Mouse (Mus musculus): ENCODE data around the gene Myo10.
A peak's percentile ranks its signal among the peaks of the same experiment; 100 is the strongest.

The Myo10 gene

DNA sequence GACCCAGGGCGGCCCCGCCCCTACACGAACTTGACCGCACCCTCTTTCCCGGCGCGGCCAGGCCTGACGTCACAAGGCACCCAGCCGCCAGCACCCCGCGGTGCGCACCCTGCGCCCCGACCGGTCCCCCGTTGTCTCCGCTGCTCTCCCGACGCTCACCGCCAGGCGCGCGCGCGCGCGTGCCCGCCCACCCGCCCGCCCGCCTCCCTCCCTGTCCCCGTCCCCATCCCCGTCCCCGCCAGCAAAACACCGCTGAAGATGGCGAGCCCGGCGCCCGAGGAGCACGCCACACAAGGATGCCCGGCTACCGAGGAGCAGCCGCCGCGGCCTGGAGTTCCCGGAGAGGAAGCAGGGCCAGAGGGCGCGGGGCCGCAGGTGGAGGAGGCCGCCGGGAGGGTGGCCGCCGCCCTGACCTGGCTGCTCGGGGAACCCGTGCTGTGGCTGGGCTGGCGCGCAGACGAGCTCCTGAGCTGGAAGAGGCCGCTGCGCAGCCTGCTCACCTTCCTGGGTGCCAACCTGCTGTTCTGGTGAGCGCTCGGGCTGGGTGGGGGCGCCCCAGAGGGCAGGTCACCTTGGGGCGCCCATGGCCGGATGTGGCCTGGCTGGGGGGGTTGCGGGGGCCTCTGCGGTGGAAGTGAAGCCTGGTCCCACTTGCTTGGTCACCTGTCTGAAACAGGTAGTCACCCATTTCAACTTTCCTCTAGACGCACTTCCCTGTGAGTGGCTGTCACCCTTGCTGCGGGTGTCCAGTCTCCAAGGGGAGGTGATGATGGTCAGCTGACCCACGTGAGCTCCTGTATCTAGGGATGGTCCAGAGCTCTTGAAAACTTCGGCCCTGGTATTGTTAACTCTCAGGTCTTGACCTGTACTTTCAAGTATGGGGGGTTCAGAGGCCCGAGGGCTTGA, 221.0 kb downstream of the Myo10 start, which contains the start of gene Retreg1:
TSS of gene Retreg1 (plus strand) at position 95 of the 906 bp plus-strand sequence.
- peak; percentile 91 for DNase-seq (ENCODE audit: low read depth, low spot score)

DNA sequence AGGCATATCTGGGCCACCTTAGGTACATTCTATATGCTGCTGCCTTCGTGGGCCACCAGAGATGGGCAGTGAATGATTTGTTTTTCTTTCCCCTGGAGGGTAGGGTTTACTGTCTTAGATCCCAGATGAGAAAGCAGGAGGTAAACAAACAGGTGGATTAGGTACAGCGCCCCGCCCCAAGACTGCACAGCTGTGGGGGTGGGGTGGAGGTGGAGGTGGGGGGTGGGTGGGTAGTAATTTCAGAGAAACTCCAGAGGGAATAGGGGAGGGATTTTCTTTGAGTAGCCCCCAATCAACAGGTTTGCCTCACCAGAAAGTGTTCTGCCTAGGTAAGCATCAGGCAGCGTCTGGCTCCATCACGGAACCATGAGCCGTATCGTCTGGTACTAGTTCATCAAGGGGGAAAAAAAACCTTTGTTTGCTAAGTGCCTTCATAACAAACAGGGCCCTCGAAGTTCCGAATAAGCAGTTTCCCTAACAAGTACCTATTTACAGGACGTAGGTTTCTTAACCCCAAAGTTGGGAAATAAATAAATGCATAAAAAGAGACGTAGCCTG, 221.8 kb downstream of the Myo10 start:
- DNase-seq (ENCODE audit: low read depth, low spot score) = no peak

DNA sequence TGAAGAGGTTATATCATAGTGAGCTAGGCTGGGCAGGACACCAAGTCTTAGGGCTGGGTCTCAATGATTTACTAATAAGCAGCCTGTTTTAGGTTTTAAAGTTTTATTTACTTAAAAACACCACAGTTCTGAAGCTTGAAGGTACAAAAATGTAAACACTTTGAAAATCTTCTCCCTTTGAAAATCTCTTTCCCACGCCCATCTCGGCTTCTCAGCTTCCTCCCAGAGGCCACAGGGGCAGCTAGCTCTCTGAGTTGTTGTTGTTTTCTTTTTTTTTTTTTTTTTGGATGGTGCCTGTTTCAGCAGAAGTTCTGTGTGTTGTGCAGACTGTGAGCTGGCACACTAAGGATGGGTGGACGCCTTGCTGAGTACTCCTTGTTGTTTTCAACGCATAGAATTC, 222.4 kb downstream of the Myo10 start:
- no peak for DNase-seq (ENCODE audit: low read depth, low spot score)

DNA sequence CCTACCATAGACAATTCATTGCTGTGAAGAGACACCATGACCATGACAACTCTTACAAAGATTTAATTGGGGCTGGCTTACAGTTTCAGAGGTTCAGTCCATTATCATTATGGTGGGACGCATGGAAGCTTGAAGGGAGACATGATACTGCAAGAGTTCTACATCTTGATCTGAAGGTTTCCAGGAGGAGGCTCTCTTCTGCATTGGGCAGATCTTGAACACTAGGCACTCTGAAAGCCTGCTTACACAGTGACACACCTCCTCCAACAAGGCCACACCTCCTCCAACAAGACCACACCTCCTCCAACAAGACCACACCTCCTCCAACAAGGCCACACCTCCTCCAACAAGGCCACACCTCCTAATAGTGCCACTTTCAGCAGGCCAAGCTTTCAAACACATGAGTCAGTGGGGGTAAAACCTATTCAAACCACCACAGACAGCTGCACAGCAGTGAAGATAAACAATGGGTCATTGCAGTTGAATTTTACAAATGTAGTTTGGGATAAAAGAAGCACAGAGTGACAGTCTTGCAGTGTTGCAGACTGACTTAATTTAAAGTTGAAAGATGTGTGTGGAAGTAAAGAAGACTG, 225.3 kb downstream of the Myo10 start:
- DNase-seq (ENCODE audit: low read depth, low spot score) = no peak

DNA sequence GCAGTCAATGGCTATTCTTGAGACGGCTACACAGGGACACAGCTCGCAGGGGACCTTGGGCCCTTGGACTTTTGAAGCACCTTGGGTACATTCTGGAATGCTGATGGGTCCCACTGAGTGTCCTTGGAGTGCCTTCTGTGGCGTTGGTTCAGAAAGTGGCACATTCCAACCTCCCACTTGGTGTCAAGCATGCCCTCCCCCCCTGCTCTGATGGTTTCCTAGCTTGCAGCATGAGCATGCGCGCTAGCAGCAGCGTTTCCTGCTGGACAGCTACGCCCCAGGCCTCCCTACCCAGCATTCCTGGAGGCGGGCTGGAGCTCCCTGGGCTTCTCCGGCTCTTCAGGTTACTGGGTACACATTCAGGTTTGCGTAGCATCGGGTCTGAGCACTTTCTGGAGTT, 228.2 kb downstream of the Myo10 start:
- DNase-seq (ENCODE audit: low read depth, low spot score) = no peak

DNA sequence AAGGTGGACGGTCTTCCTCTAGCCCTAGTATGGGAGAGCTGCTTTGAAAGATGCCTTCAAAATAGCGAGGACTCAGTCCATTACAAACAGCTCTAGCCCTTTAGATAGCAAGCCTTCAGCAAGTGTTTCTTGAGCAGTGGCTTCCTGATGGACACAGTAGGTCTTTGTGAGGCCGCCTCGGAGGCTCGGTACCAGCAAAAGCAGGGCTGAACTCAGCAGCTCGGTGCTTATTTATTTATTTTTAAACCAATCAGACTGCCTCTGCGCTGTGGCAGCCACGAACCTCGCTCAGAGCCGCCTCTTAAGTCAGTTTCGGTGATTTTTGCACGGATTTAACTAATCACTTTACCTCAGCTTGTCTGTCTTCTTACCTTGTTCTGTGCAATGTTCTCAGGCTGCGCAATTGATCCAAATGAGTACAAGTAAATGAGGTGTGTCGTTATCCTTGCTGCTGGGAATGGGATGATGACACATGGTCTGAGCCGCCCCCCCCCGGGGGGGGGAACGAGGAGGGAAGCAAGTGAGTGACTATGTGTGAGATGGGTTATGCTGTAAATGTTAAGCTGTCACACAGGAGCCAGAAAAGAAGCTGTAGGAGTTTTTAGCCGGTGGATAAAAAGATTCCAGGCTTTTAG, 232.1 kb downstream of the Myo10 start:
- no peak for DNase-seq (ENCODE audit: low read depth, low spot score)

DNA sequence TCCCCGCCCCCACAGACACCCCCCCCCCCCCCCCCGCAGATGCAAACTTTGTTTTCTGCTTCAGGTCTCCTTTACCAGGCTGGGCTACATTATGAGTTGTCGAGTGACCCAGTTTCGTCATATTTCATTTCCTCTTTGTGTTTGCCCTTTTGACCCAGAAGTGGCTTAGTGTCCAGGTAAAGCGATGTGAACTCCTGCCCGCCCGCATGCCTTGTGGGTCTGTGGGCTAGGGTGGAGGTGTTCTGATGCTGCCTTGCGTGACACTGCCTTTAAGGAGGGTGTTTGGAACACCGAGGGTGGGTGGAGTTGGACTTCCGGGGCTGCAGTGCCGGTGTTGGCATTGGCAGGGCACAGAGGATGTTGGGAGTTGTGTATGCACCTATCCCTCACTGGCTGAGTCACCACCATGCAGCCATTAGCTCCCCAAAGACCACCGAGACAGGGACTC, 236.3 kb downstream of the Myo10 start:
- peak; percentile 77 for DNase-seq (ENCODE audit: low read depth, low spot score)

DNA sequence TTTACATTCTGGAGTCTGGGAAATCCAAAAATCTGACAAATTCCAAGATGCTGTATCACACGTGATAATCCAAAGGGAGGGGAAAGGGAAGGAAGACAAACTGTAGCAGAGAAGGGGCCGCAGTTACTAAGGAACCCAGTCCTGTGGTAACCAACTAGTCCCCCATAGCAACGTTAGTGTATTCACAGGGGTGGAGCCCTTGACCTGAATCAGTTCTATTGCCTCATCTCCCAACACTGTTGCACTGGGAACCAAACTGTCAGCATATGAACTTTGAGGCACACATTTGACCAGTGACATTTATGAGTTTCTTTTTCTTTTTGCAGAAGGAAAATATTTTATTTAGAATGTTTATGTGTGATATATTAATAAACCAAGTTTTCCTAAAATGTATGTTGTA, 237.1 kb downstream of the Myo10 start:
- no peak for DNase-seq (ENCODE audit: low read depth, low spot score)

DNA sequence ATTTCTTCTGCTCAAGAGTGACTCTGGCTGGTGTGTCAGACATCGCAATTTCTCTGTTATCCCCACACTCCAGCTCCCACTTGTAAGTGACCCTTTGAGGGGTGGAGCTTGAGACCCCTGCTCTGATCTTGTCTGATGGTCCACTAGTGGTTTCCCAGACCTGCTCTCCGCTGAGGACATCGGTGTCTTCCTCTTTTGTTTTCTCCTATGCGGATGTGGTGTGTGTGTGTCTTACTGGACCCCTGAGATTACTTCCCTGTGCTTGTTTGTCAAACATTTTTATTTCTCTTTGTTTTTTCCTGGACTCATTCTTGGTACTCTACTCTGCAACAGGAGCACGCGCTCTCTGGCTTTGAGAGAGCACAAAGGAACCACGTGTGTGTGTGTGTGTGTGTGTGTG, 239.6 kb downstream of the Myo10 start:
- DNase-seq (ENCODE audit: low read depth, low spot score) = no peak
